In the genomic region with DNA sequence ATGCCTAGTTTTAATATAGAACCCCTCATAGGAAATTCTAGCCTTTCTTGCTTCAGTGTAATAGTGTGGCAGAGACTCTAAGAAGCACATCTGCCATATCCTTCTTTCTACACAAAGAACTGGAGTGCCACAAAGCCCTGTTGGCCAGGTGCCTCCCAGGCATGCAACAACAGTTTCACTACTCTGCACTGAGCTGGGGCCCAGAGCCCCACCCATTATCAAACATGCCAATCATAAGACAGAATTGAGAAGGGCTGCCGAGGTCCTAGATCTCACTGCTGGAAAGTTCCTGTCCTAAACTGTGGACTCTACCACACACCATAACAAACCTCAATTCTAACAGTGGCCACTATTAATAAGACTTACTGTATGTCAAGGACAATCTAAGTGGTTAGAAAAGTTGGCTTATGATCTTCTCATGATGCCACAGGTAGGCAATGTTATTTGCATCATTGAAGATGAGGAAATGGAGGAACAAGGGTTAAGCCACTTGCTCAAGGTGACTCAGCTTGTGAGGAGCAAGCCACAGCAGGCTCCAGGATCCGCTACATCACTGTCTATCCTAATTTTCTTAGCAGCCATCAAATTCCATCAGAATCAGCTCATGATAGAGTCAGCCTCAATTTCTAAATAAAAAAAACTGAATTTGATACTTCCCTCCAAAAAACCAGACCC, we compare ENCODE assay signal across 16 mouse cellular contexts. TPM values are rescaled to one million over a fixed set of nuclear protein-coding genes. Genes with fewer than 3 reads are reported as not detected.
A peak's percentile ranks its signal among the peaks of the same experiment; 100 is the strongest.
DNase-seq lines count a peak whose midpoint lies in the region; ATAC-seq and TF ChIP-seq lines count a peak whose summit lies in the region.
"Had no signal": no experiment of that assay in that cellular context is flagged by ENCODE, and none has a peak within 500 bp of the region (broad histone marks: within the 10 kb centered on the region; RNA-seq: fewer than 3 reads in every experiment).

No protein-coding gene starts in this region.

- no peak for TF ChIP-seq RAD21 in CH12.LX (IDR thresholded peaks at IDR 0.05; ENCODE audit: low read depth, low read length)

- no peaks in the 10 kb centered on the region for H3K27me3 ChIP-seq in heart, embryonic 13.5 days (replicated peaks)
- H3K27me3 ChIP-seq in CH12.LX (replicated peaks), result no peaks in the 10 kb centered on the region
- no peaks in the 10 kb centered on the region for H3K27me3 ChIP-seq in limb, embryonic 10.5 days (ENCODE audit: low read depth, poor library complexity, severe bottlenecking)
- H3K27me3 ChIP-seq in lung, postnatal 0 days (replicated peaks; ENCODE audit: insufficient read depth, low read length), result no peaks in the 10 kb centered on the region
- H3K27me3 ChIP-seq: kidney, embryonic 15.5 days had no signal

- dilution Hi-C loops in CH12.LX (cut with MboI; ENCODE audit: extremely low pct_ligation_motif_present, extremely low pct_unique_long_range_greater_than_20kb, low sequenced_read_pairs), result no loop called here

- peaks cover 32% of the 10 kb centered on the region for H3K36me3 ChIP-seq in heart, embryonic 13.5 days
- peaks cover 0 to 3% of the 10 kb centered on the region in 2 experiments for H3K36me3 ChIP-seq in CH12.LX (replicated peaks in 1 of 2; ENCODE audit: control insufficient read depth in 1 of 2, insufficient read depth in 1 of 2, low read length in 1 of 2)
- H3K36me3 ChIP-seq in limb, embryonic 10.5 days, result no peaks in the 10 kb centered on the region
- H3K36me3 ChIP-seq in lung, postnatal 0 days (ENCODE audit: insufficient read depth, low read length), result no peaks in the 10 kb centered on the region
- H3K36me3 ChIP-seq: kidney, embryonic 15.5 days had no signal

- H3K9ac ChIP-seq in heart, embryonic 13.5 days, result 0 out of 2 replicates have a peak overlapping the region, but pooled peaks have one; percentile 37
- H3K9ac ChIP-seq in CH12.LX (ENCODE audit: insufficient read depth, low read depth), result no peak overlapping the region
- H3K9ac ChIP-seq in lung, postnatal 0 days (replicated peaks; ENCODE audit: low read depth), result no peak overlapping the region
- H3K9ac ChIP-seq: hindbrain, embryonic 14.5 days; kidney, embryonic 15.5 days; liver, postnatal 0 days had no signal

- H3K27ac ChIP-seq in heart, embryonic 13.5 days (replicated peaks), result no peak overlapping the region; the same call in 1 of the 2 replicates
- H3K27ac ChIP-seq in CH12.LX (ENCODE audit: insufficient read depth, low read depth), result no peak overlapping the region
- H3K27ac ChIP-seq in limb, embryonic 10.5 days, result no peak overlapping the region
- H3K27ac ChIP-seq in lung, postnatal 0 days (ENCODE audit: low read length), result no peak overlapping the region
- H3K27ac ChIP-seq: hindbrain, embryonic 14.5 days; kidney, embryonic 15.5 days had no signal

- H3K79me2 ChIP-seq in CH12.LX (replicated peaks; ENCODE audit: control insufficient read depth, extremely low read depth, insufficient read depth, poor library complexity, severe bottlenecking), result no peaks in the 10 kb centered on the region

- no peak for TF ChIP-seq CTCF in CH12.LX (conservative IDR thresholded peaks at IDR 0.05 in 1 of 2, IDR thresholded peaks at IDR 0.05 in 1 of 2; ENCODE audit: low read depth in 2 of 2, low read length in 2 of 2)
- no peak for TF ChIP-seq CTCF in lung, postnatal 0 days (IDR thresholded peaks at IDR 0.05)

- no peak for DNase-seq in heart, adult 8-10 months (ENCODE audit: low spot score)
- DNase-seq in CH12.LX (ENCODE audit: extremely low read depth), result peak; percentile 28
- DNase-seq in limb, embryonic 10.5 days (ENCODE audit: low spot score), result peak; percentile 17
- peak; percentile 72 for DNase-seq in thymus, postnatal 0 days (ENCODE audit: low spot score)
- no peak for DNase-seq in testis, postnatal 14 days (ENCODE audit: low spot score)
- DNase-seq in ovary, postnatal 10 days (ENCODE audit: low spot score), result no peak
- no peak for DNase-seq in lung, postnatal 0 days (ENCODE audit: low spot score)
- DNase-seq: cerebellum, adult 8-10 months; layer of hippocampus, adult 9-11 months; left cerebral cortex, postnatal 4 days; liver, postnatal 0 days; retina, postnatal 1 day had no signal

- TF ChIP-seq POLR2A in CH12.LX (IDR thresholded peaks at IDR 0.05; ENCODE audit: low read depth, low read length), result no peak

- in situ Hi-C loops in CH12.LX (cut with MboI; ENCODE audit: low pct_ligation_motif_present, low pct_unique_long_range_greater_than_20kb, low sequenced_read_pairs), result no loop called here

- H3K9me3 ChIP-seq in heart, embryonic 13.5 days, result no peaks in the 10 kb centered on the region
- H3K9me3 ChIP-seq in CH12.LX (replicated peaks; ENCODE audit: low read length), result no peaks in the 10 kb centered on the region
- no peaks in the 10 kb centered on the region for H3K9me3 ChIP-seq in limb, embryonic 10.5 days (replicated peaks)
- no peaks in the 10 kb centered on the region for H3K9me3 ChIP-seq in lung, postnatal 0 days (ENCODE audit: low read length)
- H3K9me3 ChIP-seq: kidney, embryonic 15.5 days had no signal

- 46% methylated on average over 2 of the region's 2 CpGs for WGBS in heart, embryonic 13.5 days
- whole genome bisulfite sequencing in limb, embryonic 10.5 days, result 83% methylated on average over 2 of the region's 2 CpGs
- WGBS in lung, postnatal 0 days, result 61% methylated on average over 2 of the region's 2 CpGs

- no peak overlapping the region for H3K4me2 ChIP-seq in heart, embryonic 13.5 days
- H3K4me2 ChIP-seq in CH12.LX (ENCODE audit: insufficient read depth, low read depth, poor library complexity, severe bottlenecking), result no peak overlapping the region; the same call in 1 of the 2 replicates
- no peak overlapping the region for H3K4me2 ChIP-seq in lung, postnatal 0 days (replicated peaks; ENCODE audit: low read depth, low read length)
- H3K4me2 ChIP-seq: hindbrain, embryonic 14.5 days; kidney, embryonic 15.5 days had no signal

- peaks cover 82% of the 10 kb centered on the region for H3K4me1 ChIP-seq in heart, embryonic 13.5 days
- peaks cover 13 to 28% of the 10 kb centered on the region in 2 experiments for H3K4me1 ChIP-seq in CH12.LX (ENCODE audit: control insufficient read depth in 1 of 2, insufficient read depth in 2 of 2)
- H3K4me1 ChIP-seq in limb, embryonic 10.5 days, result no peaks in the 10 kb centered on the region; the same call in 1 of the 2 replicates
- 0 out of 2 replicates have a peak, but pooled peaks cover 2% of the 10 kb centered on the region for H3K4me1 ChIP-seq in lung, postnatal 0 days (ENCODE audit: insufficient read depth, low read depth, low read length)

- no peak for ATAC-seq in heart, embryonic 13.5 days (ENCODE audit: extremely low read depth, insufficient number of reproducible peaks, low FRiP score, low TSS enrichment)
- no peak for ATAC-seq in lung, postnatal 0 days
- ATAC-seq: forebrain, embryonic 14.5 days had no signal

- no peak for TF ChIP-seq EP300 in CH12.LX (IDR thresholded peaks at IDR 0.05; ENCODE audit: low read length)
- TF ChIP-seq EP300 in lung, postnatal 0 days (IDR thresholded peaks at IDR 0.05), result no peak

- H3K4me3 ChIP-seq in heart, embryonic 13.5 days, result no peak overlapping the region
- no peak overlapping the region for H3K4me3 ChIP-seq in CH12.LX (replicated peaks in 1 of 3; ENCODE audit: low read depth in 2 of 3, low read length in 2 of 3, poor library complexity in 1 of 3)
- no peak overlapping the region for H3K4me3 ChIP-seq in limb, embryonic 10.5 days
- no peak overlapping the region for H3K4me3 ChIP-seq in lung, postnatal 0 days (ENCODE audit: low read depth, low read length)
- H3K4me3 ChIP-seq: kidney, embryonic 15.5 days had no signal

TF ChIP-seq in CH12.LX, 34 proteins besides CTCF, POLR2A, EP300 and RAD21:
- TF ChIP-seq UBTF (IDR thresholded peaks at IDR 0.05; ENCODE audit: low read depth, low read length) (no peak), HCFC1 (IDR thresholded peaks at IDR 0.05; ENCODE audit: low read depth, low read length) (no peak), ZC3H11A (IDR thresholded peaks at IDR 0.05; ENCODE audit: low read depth, low read length) (no peak), POLR2AphosphoS2 (IDR thresholded peaks at IDR 0.05; ENCODE audit: low read depth, low read length) (no peak), MXI1 (IDR thresholded peaks at IDR 0.05; ENCODE audit: low read depth, low read length) (no peak)

RNA-seq across cellular contexts. Expression of gene Pdlim1, which starts 15.1 kb away (rescaled TPM):
- 247 and 281 TPM in 2 replicates for polyA plus RNA-seq in heart, embryonic 13.5 days (2015; fragmentation: Nextera tagmentation; extraction: Ambion mirVana)
- 100 to 1,000 TPM; 114 to 157 (median 136) TPM for total RNA-seq in heart, adult 8-10 months (2022)
- total RNA-seq in CH12.LX (2012; rRNA removed) (16.4 and 18.7 TPM in 2 replicates), CH12.LX (2014; rRNA removed) (14.3 and 15.1 TPM in 2 replicates)
- polyA plus RNA-seq in CH12.LX (2012; ENCODE audit: insufficient read length, low read depth), result 54.9 and 57.0 TPM in 2 replicates
- 63.2 and 63.7 TPM in 2 replicates for polyA plus RNA-seq in limb, embryonic 10.5 days (2016; fragmentation: Nextera tagmentation; extraction: Ambion mirVana)
- 494 TPM in 2 replicates for polyA plus RNA-seq in thymus, postnatal 0 days (2015; fragmentation: Nextera tagmentation; extraction: Ambion mirVana)
- polyA plus RNA-seq in lung, postnatal 0 days (2015; fragmentation: Nextera tagmentation; extraction: Ambion mirVana), result 139 and 147 TPM in 2 replicates

Comparison
In these comparisons a context has a peak if more than half of its experiments do, and no peak if none do; other contexts are left out.
1. DNase-seq: peak in CH12.LX (single experiment), limb, embryonic 10.5 days (single experiment) and thymus, postnatal 0 days (single experiment); none in heart, adult 8-10 months (single experiment), testis, postnatal 14 days (single experiment), ovary, postnatal 10 days (single experiment) and lung, postnatal 0 days (single experiment).